Mouse (Mus musculus) embryonic fibroblast, embryonic 13.5 days (primary cell): Measurements from ENCODE around the gene Ptgis.

ENCODE experiments used
- CTCF ChIP-seq: IDR thresholded peaks from 2 replicates; pipeline ENCODE4 v1.5.1; 2011; ENCODE audit warnings: mild to moderate bottlenecking, control low read depth, low read length, moderate library complexity, borderline replicate concordance; ENCODE audit not compliant: insufficient read depth
- POLR2A ChIP-seq: IDR thresholded peaks from 2 replicates; pipeline ENCODE4 v1.6.1; 2011; ENCODE audit warnings: low read depth, mild to moderate bottlenecking, control low read depth, low read length, moderate library complexity

DNA sequence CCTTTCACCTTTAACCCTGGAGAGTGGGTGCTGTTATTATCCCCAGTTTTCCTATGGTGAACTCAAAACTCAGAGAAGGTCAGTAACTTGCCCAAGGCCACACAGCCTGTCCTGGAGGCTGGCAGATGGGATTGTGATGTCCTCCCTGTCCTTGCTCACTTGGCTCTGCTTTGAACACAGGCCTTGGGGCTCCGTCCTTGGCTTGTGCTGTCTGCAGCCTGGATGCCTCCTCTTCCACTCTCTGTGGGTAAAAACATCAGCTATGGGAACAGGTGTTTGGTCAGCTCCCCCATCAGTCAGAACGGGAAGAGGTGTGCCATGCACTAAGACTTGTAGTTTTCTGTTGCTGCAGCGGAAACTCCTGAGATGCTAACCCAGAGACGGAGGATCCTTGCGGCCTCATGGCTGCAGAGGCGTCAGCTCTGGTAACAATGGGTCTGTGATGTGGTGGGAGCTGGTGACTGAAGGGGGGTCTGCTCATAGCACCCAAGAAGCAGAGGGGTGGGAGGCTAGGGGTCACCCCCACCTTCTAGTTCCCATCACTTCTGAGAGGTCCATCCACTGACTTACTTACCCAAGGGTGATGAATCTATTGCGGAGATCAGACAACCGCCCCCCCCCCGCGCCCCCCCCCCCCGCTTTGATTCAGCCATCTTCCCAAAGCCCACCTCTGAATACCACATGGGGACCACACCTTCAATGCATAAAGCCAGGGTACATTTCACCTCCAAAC lies 9.8 kb upstream of the Ptgis start:
- TF ChIP-seq POLR2A (no peak), CTCF (no peak)
